Mouse (Mus musculus): ENCODE results near the gene Has3. TPM values are rescaled to one million over a fixed set of nuclear protein-coding genes. Genes with fewer than 3 reads are reported as not detected.

Has3 gene
- polyA plus RNA-seq, 2 experiments, result 0.02 TPM; not detected in 1

GRCm38 (mm10) chr8:106908291-106908690 is 38.2 kb downstream of the Has3 start:
- no peak overlapping the region for H3K27ac ChIP-seq
- peaks cover 41% of the 10 kb centered on the region for H3K36me3 ChIP-seq (replicated peaks; ENCODE audit: control insufficient read depth, insufficient read depth, low read depth)
- no peaks in the 10 kb centered on the region for H3K9me3 ChIP-seq (ENCODE audit: control insufficient read depth, low read length)
- H3K4me3 ChIP-seq (ENCODE audit: insufficient read depth in 1 of 2, low read depth in 2 of 2, low read length in 2 of 2), result no peak overlapping the region
- no peak for DNase-seq (ENCODE audit: low read depth in 3 of 3, low spot score in 3 of 3)
- H3K9ac ChIP-seq (replicated peaks), result no peak overlapping the region
- no peak for ATAC-seq (ENCODE audit: insufficient read depth)
- no peak for TF ChIP-seq EP300 (IDR thresholded peaks at IDR 0.05; ENCODE audit: low read depth)
- no peak for TF ChIP-seq CTCF (IDR thresholded peaks at IDR 0.05; ENCODE audit: low read depth)
- H3K27me3 ChIP-seq (ENCODE audit: control insufficient read depth, insufficient read depth, low read length), result no peaks in the 10 kb centered on the region
- no peaks in the 10 kb centered on the region for H3K4me1 ChIP-seq (replicated peaks; ENCODE audit: control insufficient read depth in 2 of 2, insufficient read depth in 2 of 2, low read length in 1 of 2)
- 83% methylated on average over 7 of the region's 7 CpGs for WGBS (ENCODE audit: insufficient replicate concordance)
- no peak overlapping the region for H3K4me2 ChIP-seq (ENCODE audit: low read depth)

GRCm38 (mm10) chr8:106913631-106914030 is 43.6 kb downstream of the Has3 start:
- no peak overlapping the region for H3K9ac ChIP-seq (replicated peaks)
- no peaks in the 10 kb centered on the region for H3K4me1 ChIP-seq (replicated peaks; ENCODE audit: control insufficient read depth in 2 of 2, insufficient read depth in 2 of 2, low read length in 1 of 2)
- WGBS (ENCODE audit: insufficient replicate concordance), result 82% methylated on average over 10 of the region's 10 CpGs
- no peaks in the 10 kb centered on the region for H3K9me3 ChIP-seq (ENCODE audit: control insufficient read depth, low read length)
- no peak for TF ChIP-seq EP300 (IDR thresholded peaks at IDR 0.05; ENCODE audit: low read depth)
- no peak for TF ChIP-seq CTCF (IDR thresholded peaks at IDR 0.05; ENCODE audit: low read depth)
- no peak overlapping the region for H3K4me3 ChIP-seq (ENCODE audit: insufficient read depth in 1 of 2, low read depth in 2 of 2, low read length in 2 of 2)
- ATAC-seq (ENCODE audit: insufficient read depth) (no peak), DNase-seq (ENCODE audit: low read depth in 3 of 3, low spot score in 3 of 3) (no peak)
- no peak overlapping the region for H3K4me2 ChIP-seq (ENCODE audit: low read depth)
- H3K27me3 ChIP-seq (ENCODE audit: control insufficient read depth, insufficient read depth, low read length), result no peaks in the 10 kb centered on the region
- H3K36me3 ChIP-seq (replicated peaks; ENCODE audit: control insufficient read depth, insufficient read depth, low read depth), result peaks cover 59% of the 10 kb centered on the region
- no peak overlapping the region for H3K27ac ChIP-seq

- Histone ChIP-seq H3K9me3 (ENCODE audit: control insufficient read depth, low read length) (no peaks in the 10 kb centered on the region), H3K27ac (no peak overlapping the region), H3K36me3 (replicated peaks; ENCODE audit: control insufficient read depth, insufficient read depth, low read depth) (peaks cover 50% of the 10 kb centered on the region), H3K27me3 (ENCODE audit: control insufficient read depth, insufficient read depth, low read length) (no peaks in the 10 kb centered on the region), H3K4me3 (ENCODE audit: insufficient read depth in 1 of 2, low read depth in 2 of 2, low read length in 2 of 2) (no peak overlapping the region), H3K9ac (replicated peaks) (no peak overlapping the region), H3K4me2 (ENCODE audit: low read depth) (no peak overlapping the region), H3K4me1 (replicated peaks; ENCODE audit: control insufficient read depth in 2 of 2, insufficient read depth in 2 of 2, low read length in 1 of 2) (peaks cover 0 to 2% of the 10 kb centered on the region in 2 experiments; a peak in 1 of 4 replicates)
- TF ChIP-seq EP300 (IDR thresholded peaks at IDR 0.05; ENCODE audit: low read depth) (no peak), CTCF (IDR thresholded peaks at IDR 0.05; ENCODE audit: low read depth) (no peak)
- WGBS (ENCODE audit: insufficient replicate concordance), result 78% methylated on average over 8 of the region's 8 CpGs
- DNase-seq (ENCODE audit: low read depth in 3 of 3, low spot score in 3 of 3) (no peak), ATAC-seq (ENCODE audit: insufficient read depth) (no peak)
Measured at GRCm38 (mm10) chr8:106919721-106920394, 49.8 kb downstream of the Has3 start.

DNA sequence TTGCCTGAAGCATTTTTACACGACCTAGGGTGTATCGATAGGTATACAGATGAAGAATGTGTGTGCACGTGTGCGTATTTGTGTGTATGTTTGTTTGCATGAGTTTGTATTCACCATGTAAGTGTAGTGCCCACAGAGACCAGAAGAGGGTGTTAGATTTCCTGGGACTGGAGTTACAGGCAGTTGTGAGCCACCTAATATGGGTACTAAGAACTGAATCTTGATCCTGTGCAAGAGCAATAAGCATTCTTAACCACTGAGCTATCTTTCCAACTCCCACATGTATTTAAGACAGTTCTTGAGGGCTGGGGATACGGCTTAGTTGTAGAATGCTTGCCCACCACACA is 50.3 kb downstream of the Has3 start:
- ATAC-seq (ENCODE audit: insufficient read depth), result no peak
- peaks cover 45% of the 10 kb centered on the region for H3K36me3 ChIP-seq (replicated peaks; ENCODE audit: control insufficient read depth, insufficient read depth, low read depth)
- DNase-seq (ENCODE audit: low read depth in 3 of 3, low spot score in 3 of 3), result no peak
- H3K4me1 ChIP-seq (replicated peaks; ENCODE audit: control insufficient read depth in 2 of 2, insufficient read depth in 2 of 2, low read length in 1 of 2), result peaks cover 0 to 2% of the 10 kb centered on the region in 2 experiments; a peak in 1 of 4 replicates
- H3K9me3 ChIP-seq (ENCODE audit: control insufficient read depth, low read length), result no peaks in the 10 kb centered on the region
- TF ChIP-seq CTCF (IDR thresholded peaks at IDR 0.05; ENCODE audit: low read depth) (no peak), EP300 (IDR thresholded peaks at IDR 0.05; ENCODE audit: low read depth) (no peak)
- 80% methylated on average over 5 of the region's 5 CpGs for WGBS (ENCODE audit: insufficient replicate concordance)
- no peak overlapping the region for H3K4me2 ChIP-seq (ENCODE audit: low read depth)
- no peak overlapping the region for H3K9ac ChIP-seq (replicated peaks)
- H3K4me3 ChIP-seq (ENCODE audit: insufficient read depth in 1 of 2, low read depth in 2 of 2, low read length in 2 of 2), result no peak overlapping the region
- no peaks in the 10 kb centered on the region for H3K27me3 ChIP-seq (ENCODE audit: control insufficient read depth, insufficient read depth, low read length)
- H3K27ac ChIP-seq, result no peak overlapping the region

DNA sequence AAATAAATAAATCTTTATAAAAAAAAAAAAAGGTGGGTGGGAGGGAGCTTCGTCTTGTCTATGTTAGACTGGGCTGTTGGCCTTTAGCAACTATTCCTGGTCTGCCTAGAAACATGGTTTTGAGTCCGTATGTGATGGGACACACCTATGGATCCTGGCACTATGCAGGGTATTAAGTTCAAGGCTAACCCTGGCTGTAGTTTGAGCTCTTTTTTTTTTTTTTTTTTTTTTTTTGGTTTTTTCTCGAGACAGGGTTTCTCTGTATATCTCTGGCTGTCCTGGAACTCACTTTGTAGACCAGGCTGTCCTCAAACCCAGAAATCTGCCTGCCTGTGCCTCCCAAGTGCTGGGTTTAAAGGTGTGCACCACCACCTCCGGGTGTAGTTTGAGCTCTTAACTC is 54.0 kb downstream of the Has3 start:
- no peak overlapping the region for H3K9ac ChIP-seq (replicated peaks)
- H3K36me3 ChIP-seq (replicated peaks; ENCODE audit: control insufficient read depth, insufficient read depth, low read depth), result peaks cover 16% of the 10 kb centered on the region
- DNase-seq (ENCODE audit: low read depth in 3 of 3, low spot score in 3 of 3) (no peak), ATAC-seq (ENCODE audit: insufficient read depth) (no peak)
- H3K4me1 ChIP-seq (replicated peaks; ENCODE audit: control insufficient read depth in 2 of 2, insufficient read depth in 2 of 2, low read length in 1 of 2), result peaks cover 0 to 2% of the 10 kb centered on the region in 2 experiments; a peak in 1 of 4 replicates
- TF ChIP-seq EP300 (IDR thresholded peaks at IDR 0.05; ENCODE audit: low read depth) (no peak), CTCF (IDR thresholded peaks at IDR 0.05; ENCODE audit: low read depth) (no peak)
- no peak overlapping the region for H3K4me2 ChIP-seq (ENCODE audit: low read depth)
- 66% methylated on average over 4 of the region's 4 CpGs for WGBS (ENCODE audit: insufficient replicate concordance)
- no peak overlapping the region for H3K4me3 ChIP-seq (ENCODE audit: insufficient read depth in 1 of 2, low read depth in 2 of 2, low read length in 2 of 2)
- H3K27ac ChIP-seq, result no peak overlapping the region
- H3K9me3 ChIP-seq (ENCODE audit: control insufficient read depth, low read length), result no peaks in the 10 kb centered on the region
- H3K27me3 ChIP-seq (ENCODE audit: control insufficient read depth, insufficient read depth, low read length), result no peaks in the 10 kb centered on the region
